Mouse (Mus musculus) heart, postnatal 0 days (tissue): Measurements from ENCODE around the gene Rap1gap. TPM values are rescaled to one million over a fixed set of nuclear protein-coding genes. Genes with fewer than 3 reads are reported as not detected.
A peak's percentile ranks its signal among the peaks of the same experiment; 100 is the strongest.

Experiments
- ATAC-seq: fragments of 200-750 bp; cut with Nextera tagmentation; 2 replicates; pipeline ENCODE4 v1.8.0; 2017; ENCODE audit warnings: low read depth, moderate number of reproducible peaks, moderate library complexity; ENCODE audit not compliant: insufficient read depth
- DNase-seq: peaks from one replicate; pipeline ENCODE4 v3.0.0-alpha.2; 2016; ENCODE audit warnings: low spot score
- H3K27ac ChIP-seq: fragments of 300-500 bp; sonication (generic); 2 replicates; pipeline ENCODE4 v1.5.1; 2014; ENCODE audit warnings: low read depth, mild to moderate bottlenecking
- H3K27me3 ChIP-seq: fragments of 300-500 bp; sonication (generic); 2 replicates; pipeline ENCODE4 v1.6.1; 2014; ENCODE audit warnings: low read length, mixed read lengths; ENCODE audit not compliant: control insufficient read depth, insufficient read depth
- H3K36me3 ChIP-seq: fragments of 300-500 bp; sonication (generic); replicated peaks from 2 replicates; pipeline ENCODE4 v1.6.1; 2014; ENCODE audit warnings: low read length, mixed read lengths; ENCODE audit not compliant: control insufficient read depth, insufficient read depth
- H3K4me1 ChIP-seq: fragments of 300-500 bp; sonication (generic); 2 replicates; pipeline ENCODE4 v1.6.1; 2014; ENCODE audit warnings: antibody characterized with exemption; ENCODE audit not compliant: control insufficient read depth, insufficient read depth
- H3K4me2 ChIP-seq: fragments of 300-500 bp; sonication (generic); 2 replicates; pipeline ENCODE4 v1.6.1; 2014; ENCODE audit warnings: low read depth, mild to moderate bottlenecking, low read length, moderate library complexity
- H3K4me3 ChIP-seq: fragments of 300-500 bp; sonication (generic); 2 replicates; pipeline ENCODE4 v1.5.1; 2014; ENCODE audit warnings: low read depth, low read length
- H3K9ac ChIP-seq: fragments of 300-500 bp; sonication (generic); replicated peaks from 2 replicates; pipeline ENCODE4 v1.6.1; 2014; ENCODE audit warnings: low read depth, low read length, mixed read lengths
- H3K9me3 ChIP-seq: fragments of 300-500 bp; sonication (generic); replicated peaks from 2 replicates; pipeline ENCODE4 v1.6.1; 2016; ENCODE audit warnings: low read length; ENCODE audit not compliant: control insufficient read depth
- CTCF ChIP-seq: IDR thresholded peaks from 2 replicates; pipeline ENCODE4 v1.5.1; 2016; ENCODE audit warnings: antibody characterized with exemption, control low read depth, low read depth
- EP300 ChIP-seq: IDR thresholded peaks from 2 replicates; pipeline ENCODE4 v1.6.1; 2016; ENCODE audit warnings: antibody characterized with exemption, low read depth
- whole genome bisulfite sequencing: fragments of 180-500 bp; shearing (Covaris S2); extraction: QIAGEN DNeasy Blood & Tissue Kit; methylation state at CpG from one replicate; pipeline ENCODE4 v1.1.7; 2014; 5-methylcytosine and 5-hydroxymethylcytosine counted together
- polyA plus RNA-seq: library from polyadenylated mRNA; unstranded; fragments of >200 nt; fragmentation: Nextera tagmentation; extraction: Ambion mirVana; gene quantifications from 2 replicates; pipeline ENCODE4 v1.2.1, GENCODE M21; 2015
- total RNA-seq: library from RNA; depleted of rRNA; stranded (reverse); fragments of >200 nt; gene quantifications from 2 replicates; pipeline ENCODE4 v1.2.3, GENCODE M21; 2014; ENCODE audit warnings: low replicate concordance

The Rap1gap gene
- total and polyA plus RNA-seq, 2 experiments from 2014 or later, result 10.4 to 17.7 TPM

GRCm38 (mm10) chr4:137677906-137678305, 13.4 kb downstream of the Rap1gap start:
- 65% methylated on average over 5 of the region's 5 CpGs for WGBS
- H3K4me1 ChIP-seq, result no peaks in the 10 kb centered on the region
- H3K27me3 ChIP-seq, result peaks cover 63% of the 10 kb centered on the region
- no peak for DNase-seq
- ATAC-seq, result no peak
- H3K9ac ChIP-seq, result no peak overlapping the region
- H3K36me3 ChIP-seq, result no peaks in the 10 kb centered on the region
- H3K27ac ChIP-seq, result no peak overlapping the region
- no peaks in the 10 kb centered on the region for H3K9me3 ChIP-seq
- H3K4me3 ChIP-seq, result no peak overlapping the region
- no peak for TF ChIP-seq CTCF
- no peak for TF ChIP-seq EP300
- H3K4me2 ChIP-seq, result no peak overlapping the region

GRCm38 (mm10) chr4:137678568-137678967, 14.0 kb downstream of the Rap1gap start:
- TF ChIP-seq CTCF (no peak), EP300 (no peak)
- Histone ChIP-seq H3K9me3 (no peaks in the 10 kb centered on the region), H3K36me3 (no peaks in the 10 kb centered on the region), H3K4me3 (no peak overlapping the region), H3K27ac (no peak overlapping the region), H3K4me2 (no peak overlapping the region), H3K4me1 (no peaks in the 10 kb centered on the region), H3K27me3 (peaks cover 68% of the 10 kb centered on the region), H3K9ac (no peak overlapping the region)
- 61% methylated on average over 9 of the region's 9 CpGs for WGBS
- DNase-seq (no peak), ATAC-seq (no peak)

- Histone ChIP-seq H3K27ac (no peak overlapping the region), H3K9me3 (no peaks in the 10 kb centered on the region), H3K9ac (no peak overlapping the region), H3K4me3 (no peak overlapping the region), H3K36me3 (no peaks in the 10 kb centered on the region), H3K4me1 (no peaks in the 10 kb centered on the region), H3K27me3 (peaks cover 82% of the 10 kb centered on the region), H3K4me2 (no peak overlapping the region)
- ATAC-seq (no peak), DNase-seq (no peak)
- WGBS, result 76% methylated on average over 2 of the region's 2 CpGs
- TF ChIP-seq EP300, result no peak
- no peak for TF ChIP-seq CTCF
Measured at GRCm38 (mm10) chr4:137679979-137680550, 15.5 kb downstream of the Rap1gap start.

- Histone ChIP-seq H3K4me2 (no peak overlapping the region), H3K4me1 (no peaks in the 10 kb centered on the region), H3K9me3 (no peaks in the 10 kb centered on the region), H3K9ac (no peak overlapping the region), H3K36me3 (no peaks in the 10 kb centered on the region), H3K4me3 (no peak overlapping the region), H3K27me3 (peaks cover 77% of the 10 kb centered on the region), H3K27ac (no peak overlapping the region)
- TF ChIP-seq CTCF, result no peak
- TF ChIP-seq EP300, result no peak
- ATAC-seq (no peak), DNase-seq (no peak)
- 44% methylated on average over 7 of the region's 7 CpGs for WGBS
Measured at GRCm38 (mm10) chr4:137680721-137681120, 16.2 kb downstream of the Rap1gap start.

GRCm38 (mm10) chr4:137681408-137682104, 17.0 kb downstream of the Rap1gap start:
- peaks cover 73% of the 10 kb centered on the region for H3K27me3 ChIP-seq
- DNase-seq, result no peak
- no peak for TF ChIP-seq EP300
- TF ChIP-seq CTCF, result no peak
- H3K4me1 ChIP-seq, result no peaks in the 10 kb centered on the region
- no peaks in the 10 kb centered on the region for H3K9me3 ChIP-seq
- H3K9ac ChIP-seq, result no peak overlapping the region
- no peak overlapping the region for H3K27ac ChIP-seq
- peak; percentile 19; the same call in 1 of the 2 replicates for ATAC-seq
- 5% methylated on average over 52 of the region's 52 CpGs for WGBS
- no peaks in the 10 kb centered on the region for H3K36me3 ChIP-seq
- H3K4me2 ChIP-seq, result peak overlapping the region; percentile 51
- peak overlapping the region; percentile 30 for H3K4me3 ChIP-seq
